Mouse (Mus musculus) heart, embryonic 10.5 days (tissue): ENCODE data around the gene Vars. TPM values are rescaled to one million over a fixed set of nuclear protein-coding genes. Genes with fewer than 3 reads are reported as not detected.
A peak's percentile ranks its signal among the peaks of the same experiment; 100 is the strongest.

Source experiments
- DNase-seq: peaks from one replicate; pipeline ENCODE4 v3.0.0-alpha.2; 2017; ENCODE audit warnings: low spot score
- H3K27ac ChIP-seq: fragments of 300-500 bp; sonication (generic); 2 replicates; pipeline ENCODE4 v1.5.1; 2016; ENCODE audit warnings: mild to moderate bottlenecking
- H3K27me3 ChIP-seq: fragments of 300-500 bp; sonication (generic); 2 replicates; pipeline ENCODE4 v1.6.1; 2016; ENCODE audit warnings: mild to moderate bottlenecking; ENCODE audit not compliant: poor library complexity, insufficient read depth, severe bottlenecking
- H3K36me3 ChIP-seq: fragments of 300-500 bp; sonication (generic); 2 replicates; pipeline ENCODE4 v1.6.1; 2016; ENCODE audit warnings: mild to moderate bottlenecking, moderate library complexity
- H3K4me1 ChIP-seq: fragments of 300-500 bp; sonication (generic); 2 replicates; pipeline ENCODE4 v1.6.1; 2016; ENCODE audit warnings: mild to moderate bottlenecking
- H3K4me3 ChIP-seq: fragments of 300-500 bp; sonication (generic); 2 replicates; pipeline ENCODE4 v1.5.1; 2016; ENCODE audit warnings: mild to moderate bottlenecking, moderate library complexity
- H3K9me3 ChIP-seq: fragments of 300-500 bp; sonication (generic); 2 replicates; pipeline ENCODE4 v1.6.1; 2016; ENCODE audit warnings: mild to moderate bottlenecking, moderate library complexity
- WGBS: fragments of 180-500 bp; shearing (Covaris S2); methylation state at CpG from one replicate; pipeline ENCODE4 v1.1.7; 2016; 5-methylcytosine and 5-hydroxymethylcytosine counted together
- polyA plus RNA-seq: library from polyadenylated mRNA; unstranded; fragments of >200 nt; fragmentation: Nextera tagmentation; extraction: Ambion mirVana; gene quantifications from 2 replicates; pipeline ENCODE4 v1.2.1, GENCODE M21; 2016

Gene Vars
- polyA plus RNA-seq, 1 experiment from 2014 or later = 166 TPM

- H3K9me3 ChIP-seq = no peaks in the 10 kb centered on the region
- no peak overlapping the region for H3K27ac ChIP-seq
- 82% methylated on average over 6 of the region's 6 CpGs for WGBS
- no peak for DNase-seq
- peaks cover 15% of the 10 kb centered on the region for H3K4me1 ChIP-seq
- H3K4me3 ChIP-seq = no peak overlapping the region
- peaks cover 91% of the 10 kb centered on the region for H3K36me3 ChIP-seq
- no peaks in the 10 kb centered on the region for H3K27me3 ChIP-seq
These were observed 12.4 kb downstream of the Vars start for GRCm38 (mm10) chr17:35013221-35013620.

DNA sequence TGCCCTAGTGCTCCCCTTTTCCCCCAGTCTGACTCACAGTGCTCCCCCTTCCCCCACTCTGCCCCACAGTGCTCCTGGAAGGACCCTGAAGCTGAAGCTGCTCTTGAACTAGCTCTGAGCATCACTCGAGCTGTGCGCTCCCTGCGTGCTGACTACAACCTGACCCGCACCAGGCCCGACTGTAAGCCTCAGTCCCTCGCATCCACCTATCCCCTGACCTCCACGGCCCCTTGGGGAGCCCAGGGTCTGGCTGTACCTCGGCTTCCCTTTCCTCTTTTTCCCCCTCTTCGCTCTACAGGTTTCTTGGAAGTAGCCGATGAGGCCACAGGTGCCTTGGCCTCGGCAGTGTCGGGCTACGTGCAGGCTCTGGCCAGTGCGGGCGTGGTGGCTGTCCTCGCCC, 14.5 kb downstream of the Vars start:
- Histone ChIP-seq H3K36me3 (peaks cover 71% of the 10 kb centered on the region), H3K9me3 (no peaks in the 10 kb centered on the region), H3K27ac (no peak overlapping the region; the same call in 1 of the 2 replicates), H3K4me3 (0 out of 2 replicates have a peak overlapping the region, but pooled peaks have one; percentile 6), H3K4me1 (peaks cover 15% of the 10 kb centered on the region), H3K27me3 (0 out of 2 replicates have a peak, but pooled peaks cover 2% of the 10 kb centered on the region)
- WGBS = 92% methylated on average over 16 of the region's 16 CpGs
- no peak for DNase-seq

DNA sequence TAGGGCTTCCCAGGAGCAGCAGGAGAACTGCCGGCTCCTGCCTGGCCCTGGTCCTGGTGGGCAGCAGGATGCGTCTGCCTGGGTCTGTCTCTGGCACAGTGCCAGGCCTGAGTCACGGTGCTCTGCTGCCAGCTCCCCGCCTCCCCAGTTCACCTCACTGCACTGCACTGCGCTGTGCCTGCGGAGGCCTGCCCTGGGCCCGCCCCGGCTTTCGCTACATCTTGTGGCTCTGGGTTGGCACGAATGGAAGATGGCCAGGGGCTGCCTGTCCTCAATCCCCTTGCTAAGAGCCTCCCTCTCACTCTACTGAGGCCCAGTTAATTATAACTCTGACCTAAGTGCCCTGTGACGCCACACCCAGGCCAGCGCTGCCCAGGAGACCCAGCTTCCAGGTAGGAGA, 15.6 kb downstream of the Vars start, which contains the start of gene Vwa7:
Gene Vwa7 (plus strand): TSS at position 204 of the 400 bp plus-strand sequence.
- H3K4me1 ChIP-seq = peaks cover 20% of the 10 kb centered on the region
- H3K27ac ChIP-seq = peak within 1 kb of the TSS; percentile 7; the same call in 1 of the 2 replicates
- 0 out of 2 replicates have a peak within 1 kb of the TSS, but pooled peaks have one; percentile 6 for H3K4me3 ChIP-seq
- 0 out of 2 replicates have a peak, but pooled peaks cover 6% of the 10 kb centered on the region for H3K27me3 ChIP-seq
- H3K36me3 ChIP-seq = peaks cover 60% of the 10 kb centered on the region
- H3K9me3 ChIP-seq = no peaks in the 10 kb centered on the region
- 73% methylated on average over 12 of the region's 12 CpGs for WGBS
- no peak for DNase-seq

DNA sequence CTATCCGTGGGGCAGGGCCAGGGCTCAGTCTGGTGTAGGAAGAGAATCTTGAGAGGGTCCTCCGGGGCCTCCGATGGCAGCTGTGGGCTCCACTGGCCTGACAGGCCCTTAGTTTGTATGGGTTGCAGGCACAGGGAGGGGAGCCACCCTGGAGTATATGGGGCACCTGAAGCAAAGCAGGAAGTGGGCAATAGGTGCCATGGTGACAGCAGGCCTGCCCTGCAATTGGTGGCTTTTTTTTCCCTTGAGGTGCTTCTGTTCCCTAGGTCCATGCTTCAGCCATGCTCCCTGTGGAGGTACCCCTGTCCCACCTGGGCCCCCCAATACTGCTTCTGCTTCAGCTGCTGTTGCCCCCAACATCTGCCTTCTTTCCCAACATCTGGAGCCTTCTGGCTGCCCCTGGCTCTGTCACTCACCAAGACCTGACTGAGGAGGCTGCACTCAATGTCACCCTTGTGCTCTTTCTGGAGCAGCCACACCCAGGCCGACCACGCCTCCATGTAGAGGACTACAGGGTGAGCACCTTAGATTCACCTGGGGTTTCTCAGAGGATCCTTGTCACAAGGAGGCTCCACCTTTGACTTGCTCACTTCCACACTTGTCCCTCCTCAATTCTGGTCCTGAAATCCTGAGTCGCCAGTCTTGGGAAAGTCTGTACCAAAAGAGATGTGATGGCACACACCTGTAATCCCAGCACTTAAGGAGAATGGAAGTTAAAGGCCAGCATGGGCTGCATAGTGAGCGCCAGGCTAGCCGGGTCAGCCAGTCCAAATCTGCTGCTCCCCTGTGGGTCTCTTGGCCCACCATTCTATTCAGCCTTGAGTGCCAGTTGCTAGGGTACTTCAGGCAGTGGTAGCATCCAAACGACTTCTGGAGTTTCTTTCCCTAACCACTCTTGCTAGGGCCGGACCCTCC, 16.3 kb downstream of the Vars start:
- WGBS = 80% methylated on average over 10 of the region's 10 CpGs
- 0 out of 2 replicates have a peak overlapping the region, but pooled peaks have one; percentile 7 for H3K27ac ChIP-seq
- H3K36me3 ChIP-seq = peaks cover 53% of the 10 kb centered on the region
- DNase-seq = no peak
- peaks cover 26% of the 10 kb centered on the region for H3K4me1 ChIP-seq
- H3K27me3 ChIP-seq = 0 out of 2 replicates have a peak, but pooled peaks cover 6% of the 10 kb centered on the region
- H3K9me3 ChIP-seq = no peaks in the 10 kb centered on the region
- no peak overlapping the region for H3K4me3 ChIP-seq

GRCm38 (mm10) chr17:35017706-35018030, 16.9 kb downstream of the Vars start:
- no peak for DNase-seq
- no peak overlapping the region for H3K4me3 ChIP-seq
- H3K4me1 ChIP-seq = peaks cover 31% of the 10 kb centered on the region
- peaks cover 47% of the 10 kb centered on the region for H3K36me3 ChIP-seq
- no peaks in the 10 kb centered on the region for H3K9me3 ChIP-seq
- 0 out of 2 replicates have a peak, but pooled peaks cover 6% of the 10 kb centered on the region for H3K27me3 ChIP-seq
- 67% methylated on average over 14 of the region's 14 CpGs for WGBS
- no peak overlapping the region for H3K27ac ChIP-seq

- Histone ChIP-seq H3K27me3 (0 out of 2 replicates have a peak, but pooled peaks cover 6% of the 10 kb centered on the region), H3K4me3 (no peak overlapping the region), H3K36me3 (peaks cover 42% of the 10 kb centered on the region), H3K9me3 (no peaks in the 10 kb centered on the region), H3K4me1 (peaks cover 33% of the 10 kb centered on the region), H3K27ac (no peak overlapping the region)
- WGBS = 76% methylated on average over 3 of the region's 3 CpGs
- no peak for DNase-seq
These were observed 17.4 kb downstream of the Vars start for GRCm38 (mm10) chr17:35018171-35018570.

DNA sequence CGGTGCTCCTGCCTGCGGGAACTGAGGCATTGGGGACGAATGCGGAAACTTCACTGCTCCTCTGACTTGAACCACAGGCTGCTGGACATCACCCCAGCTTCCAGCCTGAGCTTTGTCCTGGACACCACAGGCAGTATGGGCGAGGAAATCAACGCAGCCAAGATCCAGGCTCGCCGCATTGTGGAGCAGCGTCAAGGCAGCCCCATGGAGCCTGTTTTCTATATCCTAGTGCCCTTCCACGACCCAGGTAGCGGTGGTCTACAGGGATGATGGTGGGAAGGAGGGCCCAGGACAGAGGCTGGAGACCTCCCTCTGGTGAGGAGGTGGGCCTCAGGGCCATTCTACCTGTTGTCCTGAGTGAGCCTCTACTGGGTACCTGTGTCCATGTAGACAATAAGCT, 19.1 kb downstream of the Vars start:
- Histone ChIP-seq H3K27me3 (0 out of 2 replicates have a peak, but pooled peaks cover 6% of the 10 kb centered on the region), H3K4me3 (no peak overlapping the region), H3K36me3 (peaks cover 25% of the 10 kb centered on the region), H3K27ac (no peak overlapping the region), H3K4me1 (peaks cover 50% of the 10 kb centered on the region), H3K9me3 (no peaks in the 10 kb centered on the region)
- WGBS = 77% methylated on average over 11 of the region's 11 CpGs
- DNase-seq = no peak

DNA sequence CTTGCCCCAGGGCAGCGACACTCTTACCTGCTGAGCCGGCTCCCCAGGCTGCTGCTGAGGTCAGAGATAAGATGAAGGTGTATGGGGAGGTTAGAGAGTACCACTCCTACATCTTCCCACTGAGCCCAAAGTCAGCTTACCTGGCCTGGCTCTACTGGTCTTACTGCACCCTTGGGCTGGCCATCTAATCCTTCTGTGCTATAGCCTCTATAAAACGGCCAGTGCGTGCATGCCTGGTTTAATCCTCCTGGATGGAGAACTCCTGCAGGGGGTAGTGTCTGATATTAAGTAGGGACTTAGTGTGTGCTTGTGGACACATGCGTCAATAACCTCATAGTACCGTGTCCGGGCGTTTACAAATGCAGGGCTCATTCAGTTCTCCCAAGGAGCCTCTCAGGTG, 19.8 kb downstream of the Vars start:
- no peak overlapping the region; the same call in 1 of the 2 replicates for H3K27ac ChIP-seq
- peaks cover 18% of the 10 kb centered on the region for H3K36me3 ChIP-seq
- 85% methylated on average over 8 of the region's 8 CpGs for WGBS
- no peaks in the 10 kb centered on the region for H3K9me3 ChIP-seq
- no peak for DNase-seq
- H3K4me3 ChIP-seq = no peak overlapping the region
- H3K4me1 ChIP-seq = peaks cover 49% of the 10 kb centered on the region
- 0 out of 2 replicates have a peak, but pooled peaks cover 6% of the 10 kb centered on the region for H3K27me3 ChIP-seq

DNA sequence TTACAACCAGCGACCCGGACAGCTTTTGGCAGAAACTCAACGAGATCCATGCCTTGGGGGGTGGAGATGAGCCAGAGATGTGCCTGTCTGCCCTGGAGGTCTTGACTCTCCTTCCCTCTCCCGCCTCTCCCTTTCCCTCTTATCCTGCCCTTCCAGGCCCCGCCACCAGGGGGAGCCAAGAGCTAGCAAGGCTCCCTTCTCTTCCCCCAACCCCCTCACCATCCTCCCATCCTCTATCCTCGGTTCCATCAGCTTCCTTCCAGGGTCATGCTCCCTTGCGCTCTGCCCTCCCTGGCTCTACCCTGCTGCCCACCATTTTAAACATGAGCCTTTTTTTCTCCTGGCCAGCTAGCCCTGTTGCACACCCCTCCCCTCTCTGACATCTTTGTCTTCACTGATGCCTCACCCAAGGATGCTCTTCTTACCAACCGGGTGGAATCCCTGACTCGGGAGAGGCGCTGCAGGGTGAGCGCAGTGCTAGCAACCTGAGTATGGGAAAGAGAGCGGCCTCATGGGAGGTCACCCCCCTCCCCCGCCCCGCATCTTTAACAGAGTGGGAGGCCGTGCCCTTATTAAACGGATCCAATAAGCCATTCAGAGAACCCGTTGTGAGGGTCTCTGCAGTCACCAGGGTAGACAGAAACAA, 20.5 kb downstream of the Vars start:
- Histone ChIP-seq H3K4me1 (peaks cover 50% of the 10 kb centered on the region), H3K9me3 (no peaks in the 10 kb centered on the region), H3K36me3 (peaks cover 11% of the 10 kb centered on the region), H3K27ac (peak overlapping the region; percentile 81), H3K27me3 (0 out of 2 replicates have a peak, but pooled peaks cover 6% of the 10 kb centered on the region), H3K4me3 (peak overlapping the region; percentile 42)
- 4% methylated on average over 17 of the region's 17 CpGs for WGBS
- DNase-seq = peak; percentile 92

DNA sequence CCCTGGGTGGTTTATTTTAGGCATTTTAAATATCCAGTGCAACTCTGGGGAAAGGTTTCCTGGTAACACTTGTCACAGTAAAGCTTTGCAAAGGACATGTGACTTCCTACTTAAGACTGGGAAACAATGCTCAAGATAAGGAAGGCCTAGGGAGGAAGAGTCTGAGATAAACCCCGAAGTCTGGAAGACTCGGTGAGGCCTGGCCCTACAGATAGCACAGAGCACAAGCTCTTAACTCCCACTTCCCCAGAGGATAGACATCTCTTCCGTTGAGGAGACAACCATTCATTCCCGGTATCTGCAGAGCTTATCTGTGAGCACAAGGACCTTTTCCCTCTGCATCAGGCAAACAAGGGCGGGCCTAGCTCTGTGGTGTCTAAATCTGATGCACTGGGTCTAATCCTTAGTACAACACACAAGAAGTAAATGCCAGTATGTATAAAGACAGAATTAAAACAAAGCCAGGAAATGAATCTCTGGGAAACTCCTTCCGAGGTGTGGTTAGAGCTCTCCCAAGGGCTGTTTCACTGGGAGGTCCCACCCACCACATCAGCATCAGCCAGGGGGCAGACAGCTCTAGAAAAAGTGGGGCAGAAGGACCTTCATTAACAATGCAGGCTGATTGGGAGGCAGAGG, 21.2 kb downstream of the Vars start:
- peak; percentile 90 for DNase-seq
- Histone ChIP-seq H3K4me3 (0 out of 2 replicates have a peak overlapping the region, but pooled peaks have one; percentile 25), H3K36me3 (peaks cover 4% of the 10 kb centered on the region), H3K27me3 (0 out of 2 replicates have a peak, but pooled peaks cover 6% of the 10 kb centered on the region), H3K4me1 (peaks cover 49% of the 10 kb centered on the region), H3K9me3 (no peaks in the 10 kb centered on the region), H3K27ac (peak overlapping the region; percentile 81)
- WGBS = 10% methylated on average over 6 of the region's 6 CpGs

DNA sequence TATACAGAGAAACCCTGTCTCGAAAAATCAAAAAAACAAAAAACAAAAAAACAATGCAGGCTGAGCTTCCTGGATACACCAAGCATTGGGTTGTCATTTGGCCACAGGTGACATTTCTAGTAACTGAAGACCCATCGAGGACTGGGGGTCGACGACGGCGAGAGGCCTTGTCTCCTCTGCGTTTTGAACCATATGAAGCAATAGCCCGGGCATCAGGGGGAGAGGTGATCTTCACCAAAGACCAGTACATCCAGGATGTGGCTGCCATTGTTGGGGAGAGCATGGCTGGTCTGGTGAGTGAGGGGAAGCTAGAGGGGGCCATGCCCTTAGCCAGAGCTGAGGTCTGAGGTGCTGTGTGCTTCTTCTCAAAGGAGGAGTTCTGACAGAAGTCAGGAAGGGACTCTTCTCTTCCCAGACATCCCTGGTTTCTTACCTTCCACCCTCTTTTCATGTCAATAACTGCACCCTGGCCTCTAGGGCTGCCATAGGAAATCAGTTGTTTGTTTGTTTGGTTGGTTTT, 21.8 kb downstream of the Vars start:
- H3K4me1 ChIP-seq = peaks cover 55% of the 10 kb centered on the region
- DNase-seq = no peak

DNA sequence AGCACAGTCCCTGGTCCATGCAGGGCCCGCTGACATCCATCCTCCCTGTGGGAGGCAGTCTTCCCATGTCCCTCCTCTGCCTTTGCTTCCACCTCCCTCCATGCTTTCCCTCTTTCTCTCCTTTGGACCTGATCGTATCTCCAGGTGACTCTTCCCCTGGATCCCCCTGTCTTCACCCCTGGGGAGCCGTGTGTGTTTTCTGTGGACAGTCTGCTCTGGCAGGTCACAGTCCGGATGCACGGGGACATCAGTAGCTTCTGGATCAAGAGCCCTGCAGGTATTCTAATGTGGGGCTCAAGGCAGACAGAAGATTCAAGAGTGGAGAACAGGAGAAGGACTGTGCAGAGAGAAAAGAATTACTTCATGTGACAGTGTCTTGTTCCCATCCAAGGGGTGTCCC, 22.4 kb downstream of the Vars start:
- no peaks in the 10 kb centered on the region for H3K36me3 ChIP-seq
- H3K4me1 ChIP-seq = peaks cover 57% of the 10 kb centered on the region
- H3K4me3 ChIP-seq = no peak overlapping the region
- DNase-seq = no peak
- WGBS = 87% methylated on average over 5 of the region's 5 CpGs
- no peaks in the 10 kb centered on the region for H3K9me3 ChIP-seq
- H3K27ac ChIP-seq = peak overlapping the region; percentile 77
- 0 out of 2 replicates have a peak, but pooled peaks cover 6% of the 10 kb centered on the region for H3K27me3 ChIP-seq

More for the DNA sequence above, 21.8 kb downstream of the Vars start:
- Histone ChIP-seq H3K27ac (peak overlapping the region; percentile 81), H3K4me3 (no peak overlapping the region), H3K9me3 (no peaks in the 10 kb centered on the region), H3K36me3 (no peaks in the 10 kb centered on the region), H3K27me3 (0 out of 2 replicates have a peak, but pooled peaks cover 6% of the 10 kb centered on the region)
- 87% methylated on average over 8 of the region's 8 CpGs for WGBS
